Mouse (Mus musculus): ENCODE data around the gene Ctps.
"Not testable (repeated sequence)": the region's sequence is repeated elsewhere in the genome, so short reads cannot be mapped to it uniquely, and the experiment has no call there.

The Ctps gene

DNA sequence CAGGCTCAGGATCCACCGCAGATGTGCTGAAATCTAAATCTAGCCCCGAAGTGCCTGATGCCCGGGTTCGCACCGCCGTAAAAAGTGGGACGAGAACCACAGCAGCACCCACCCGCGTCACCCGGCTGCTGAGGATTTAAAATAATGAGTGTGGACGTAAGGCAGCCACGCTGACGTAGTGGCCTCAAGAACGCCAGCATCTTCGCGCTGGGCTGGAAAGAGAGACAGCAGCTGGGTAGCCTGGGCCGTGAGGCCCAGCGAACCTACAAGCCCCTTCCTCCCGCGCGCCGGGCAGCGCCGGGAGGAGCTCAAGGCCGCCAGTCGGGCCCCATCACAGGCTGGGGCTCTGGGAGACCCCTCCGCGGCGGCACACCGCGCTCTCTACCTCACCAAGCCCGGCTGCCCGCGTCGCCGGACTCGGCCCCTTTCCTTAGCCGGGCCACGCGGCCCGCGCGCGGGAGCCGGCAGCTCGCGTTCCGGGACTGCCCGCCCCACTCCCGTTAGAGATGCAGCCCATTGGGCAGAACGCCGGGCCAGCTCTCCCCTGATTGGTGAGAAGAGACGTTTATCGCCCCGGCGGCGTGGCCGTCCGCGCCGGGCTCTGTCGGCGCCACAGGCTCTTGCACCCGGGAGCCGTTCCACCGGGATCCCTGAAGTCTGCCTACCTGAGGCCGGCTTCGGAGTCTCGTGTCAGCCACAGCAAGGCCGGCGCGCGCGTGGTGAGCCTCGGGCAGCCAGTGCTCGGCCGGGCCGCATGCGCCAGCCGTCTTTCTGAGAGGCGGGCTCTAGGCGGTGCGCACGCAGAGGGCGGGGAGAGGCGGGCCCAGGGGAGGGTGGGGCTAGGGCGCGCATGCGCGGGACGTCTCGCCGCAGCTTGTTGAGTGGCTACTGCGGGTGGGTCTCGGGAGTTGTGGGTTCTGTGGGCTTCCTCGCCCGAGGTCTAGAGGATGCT, at the start of gene Ctps:
Gene Ctps (minus strand): TSS at position 791 of the 952 bp plus-strand sequence.
- peak; percentile 83 for DNase-seq (ENCODE audit: low read depth, low spot score)

DNA sequence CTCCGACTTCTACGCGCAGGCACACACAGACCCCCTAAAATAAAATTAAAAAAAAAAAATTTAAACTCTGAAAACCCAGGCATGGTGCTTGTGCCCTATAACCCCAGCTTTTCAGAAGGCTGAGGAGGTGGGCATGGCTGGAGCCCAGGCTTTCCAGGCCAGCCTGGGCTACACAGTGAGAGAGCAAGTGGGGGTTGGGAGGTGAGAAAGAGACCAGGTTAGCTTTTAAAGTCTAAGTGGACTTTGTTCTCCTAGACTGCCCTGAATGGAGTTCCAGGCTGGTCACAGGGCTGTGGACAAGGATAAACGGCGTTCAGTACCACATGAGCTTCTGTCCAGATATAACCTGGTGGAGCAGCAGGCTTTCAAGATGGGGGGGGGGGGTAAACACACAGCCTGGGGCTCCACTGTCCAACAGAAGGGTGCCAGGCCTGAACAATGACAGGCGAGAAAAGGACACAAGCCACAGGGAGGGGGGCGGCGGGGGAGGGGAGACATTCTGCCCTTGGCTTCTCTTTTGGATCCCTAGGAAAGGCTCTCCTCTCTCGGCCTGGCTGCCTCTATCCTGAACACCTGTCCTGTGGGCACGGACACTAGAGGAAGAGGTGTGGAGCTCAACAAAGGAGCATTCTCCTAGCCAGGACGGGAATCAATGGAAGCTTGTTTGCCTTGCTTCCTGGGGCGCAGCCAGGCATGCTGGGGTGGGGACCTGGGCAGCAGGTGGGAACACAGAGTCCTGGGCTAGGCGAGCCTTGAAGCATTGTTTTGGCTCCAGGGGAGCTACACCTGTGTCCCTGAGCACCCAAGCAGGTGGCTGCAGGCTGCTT, 46.3 kb upstream of the Ctps start:
- DNase-seq (ENCODE audit: low read depth, low spot score): no peak

DNA sequence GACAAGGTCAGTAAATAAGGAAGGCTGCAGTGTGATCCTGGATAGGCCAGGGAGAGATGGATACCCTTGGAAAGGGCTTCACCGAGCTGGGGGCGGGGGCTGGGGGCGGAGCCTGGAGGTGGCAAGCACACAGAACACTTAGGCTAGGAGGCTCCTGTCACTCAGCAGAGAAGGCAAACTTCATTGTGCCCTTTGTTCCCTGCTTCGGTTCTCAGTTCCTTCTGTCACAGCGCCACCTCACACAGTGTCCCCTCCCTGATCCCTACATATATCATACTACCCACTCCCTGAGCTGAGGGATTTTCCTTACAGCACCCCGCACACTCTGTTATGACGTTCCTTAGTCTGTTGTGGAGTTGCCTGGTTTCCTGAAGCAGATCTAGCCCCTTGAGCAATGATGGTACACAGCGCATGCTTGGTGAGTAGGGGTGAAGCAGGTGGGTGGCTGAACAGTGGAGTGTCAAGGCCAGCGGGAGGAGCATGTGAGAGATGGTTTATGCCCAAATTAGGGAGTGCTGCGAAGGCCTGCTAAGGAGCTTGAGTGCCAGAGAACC, 45.5 kb upstream of the Ctps start:
- no peak for DNase-seq (ENCODE audit: low read depth, low spot score)

DNA sequence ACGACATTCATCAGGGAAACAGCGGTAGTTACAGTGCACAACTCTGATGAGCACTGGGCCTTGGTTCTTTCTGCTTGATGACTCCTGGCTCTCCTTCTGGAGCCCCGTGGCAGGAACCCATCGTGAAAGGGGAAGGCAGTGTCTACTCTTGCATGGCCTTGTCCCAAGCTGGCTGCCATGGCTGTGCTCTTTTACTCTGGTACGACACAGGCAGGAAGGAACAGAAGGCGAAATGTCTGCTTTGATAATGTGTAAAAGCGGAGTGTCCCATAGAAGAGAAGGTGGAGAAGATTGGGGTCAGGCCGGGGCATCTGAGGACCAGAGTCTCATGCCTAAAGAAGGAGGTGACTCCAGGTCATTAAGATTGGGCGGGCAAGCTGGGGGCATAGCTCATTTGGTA, 44.6 kb upstream of the Ctps start:
- DNase-seq (ENCODE audit: low read depth, low spot score): no peak

DNA sequence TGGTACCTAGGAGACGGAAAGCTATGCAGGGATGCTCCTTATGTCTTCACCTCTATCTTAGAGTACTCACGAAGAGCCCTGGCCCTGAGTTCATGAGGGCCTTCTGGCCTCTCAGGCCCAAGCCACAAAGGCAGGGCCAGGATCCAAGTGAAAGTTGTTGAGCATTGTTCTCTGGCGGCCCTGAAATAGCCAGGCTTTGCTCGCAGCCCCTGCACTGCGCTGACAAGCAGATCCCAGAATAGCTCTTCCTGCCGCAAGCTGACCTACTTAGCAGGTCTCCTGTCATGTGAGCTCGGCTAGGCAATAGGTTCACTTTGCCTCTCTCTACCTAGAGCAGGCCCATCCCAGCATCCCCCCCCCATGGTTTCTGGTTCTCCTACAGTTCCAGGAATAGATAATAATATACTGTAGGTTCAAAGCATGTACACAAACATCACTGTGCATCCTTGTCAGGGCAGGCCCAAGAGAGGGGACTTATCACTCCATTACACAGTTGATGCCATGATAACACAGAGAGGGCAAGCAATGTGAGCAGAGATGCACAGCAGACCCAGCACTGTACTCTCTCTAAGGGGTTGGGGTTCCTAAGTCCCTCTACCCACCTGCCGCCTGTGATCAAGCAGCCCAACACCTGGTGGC, 43.7 kb upstream of the Ctps start:
- peak; percentile 78 for DNase-seq (ENCODE audit: low read depth, low spot score)

DNA sequence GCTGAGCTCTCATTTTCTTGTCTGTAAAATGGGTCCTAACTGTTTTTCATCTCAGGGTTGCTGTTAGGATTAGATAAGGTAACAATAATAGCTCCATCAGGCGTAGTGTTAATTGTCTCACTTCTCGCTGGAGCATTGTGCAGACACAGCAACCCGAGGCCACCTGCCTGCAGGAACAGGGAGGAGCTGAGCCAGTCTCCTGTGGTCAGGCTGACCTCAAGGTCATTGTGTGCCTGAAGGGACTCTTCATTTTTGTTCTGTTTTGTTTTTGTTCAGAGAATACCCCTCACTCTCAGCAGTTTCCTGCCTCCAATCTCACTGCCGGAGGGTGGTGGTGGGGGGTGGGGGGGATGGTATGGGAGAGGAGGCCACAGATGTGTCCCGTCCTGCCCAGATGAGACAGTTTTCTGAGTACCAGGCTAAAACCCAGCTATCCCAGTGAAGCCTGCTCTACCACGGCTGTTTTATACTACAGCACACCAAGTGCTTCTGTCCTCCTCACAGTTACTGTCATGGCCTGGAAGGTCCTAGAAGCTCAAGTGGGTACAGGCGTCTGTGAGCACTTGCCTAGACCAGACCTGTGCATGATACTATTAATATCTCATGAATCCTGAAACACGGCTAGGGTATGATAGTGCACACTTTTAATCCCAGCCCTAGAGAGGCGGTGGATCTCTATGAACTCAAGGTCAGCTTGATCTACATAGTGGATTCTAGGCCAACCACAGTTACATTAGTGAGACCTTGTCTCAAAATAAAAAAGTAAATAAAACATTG, 42.4 kb upstream of the Ctps start:
- DNase-seq (ENCODE audit: low read depth, low spot score): no peak

DNA sequence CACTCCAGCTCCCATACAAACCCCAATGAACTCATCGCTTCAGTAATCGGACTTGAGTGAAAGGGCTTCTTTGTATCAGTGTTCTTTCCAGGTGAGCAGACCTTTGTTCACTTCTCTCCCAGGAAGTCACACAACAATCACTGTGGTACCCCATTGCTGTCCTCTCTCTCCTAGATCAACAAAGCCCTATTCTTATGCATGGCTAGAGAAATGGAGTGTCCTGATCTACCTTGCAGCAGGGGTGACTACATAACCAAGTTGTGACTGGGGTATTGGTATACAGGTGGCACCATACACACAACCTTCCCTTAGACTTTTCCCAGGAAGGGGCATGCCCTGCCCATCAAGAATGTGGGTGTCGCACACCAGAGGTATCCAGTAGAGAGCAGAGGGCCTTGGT, 40.9 kb upstream of the Ctps start:
- no peak for DNase-seq (ENCODE audit: low read depth, low spot score)

DNA sequence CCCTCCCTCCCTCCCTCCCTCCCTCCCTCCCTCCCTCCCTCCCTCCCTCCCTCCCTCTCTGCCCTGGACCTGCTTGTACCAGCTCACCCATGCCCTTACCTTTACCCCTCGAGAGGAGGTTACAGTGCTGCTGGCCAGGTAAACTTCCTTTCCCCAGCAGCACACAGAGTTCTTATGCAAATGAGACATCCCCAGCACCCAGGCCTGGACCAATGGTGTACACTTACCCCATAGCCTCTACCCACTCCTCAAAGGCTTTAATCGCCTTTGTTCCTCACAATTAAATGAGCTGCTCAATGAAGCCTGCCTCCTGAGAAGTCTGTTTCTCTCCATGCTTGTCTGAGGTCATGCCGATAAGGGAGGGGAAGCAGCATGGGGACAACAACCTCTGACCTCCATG, 36.9 kb upstream of the Ctps start:
- no peak for DNase-seq (ENCODE audit: low read depth, low spot score)

DNA sequence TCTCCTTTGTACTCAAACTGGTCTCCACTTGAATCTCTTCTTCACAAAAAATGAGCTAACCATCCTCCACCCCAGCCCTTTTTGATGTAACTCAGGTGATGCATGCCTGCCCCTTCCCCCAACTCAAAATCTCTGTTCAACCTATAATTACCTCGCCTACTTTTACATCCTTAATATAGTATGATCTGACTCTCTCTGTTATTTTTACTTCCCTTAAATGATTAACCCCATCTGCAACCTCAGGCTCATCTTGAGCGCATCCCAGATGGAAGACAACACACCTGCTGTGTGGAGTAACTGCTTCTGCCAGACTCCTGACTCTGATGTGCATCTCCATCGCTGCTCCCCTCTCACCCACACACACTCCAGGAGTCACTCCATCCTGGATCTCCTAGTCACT, 32.6 kb upstream of the Ctps start:
- no peak for DNase-seq (ENCODE audit: low read depth, low spot score)

DNA sequence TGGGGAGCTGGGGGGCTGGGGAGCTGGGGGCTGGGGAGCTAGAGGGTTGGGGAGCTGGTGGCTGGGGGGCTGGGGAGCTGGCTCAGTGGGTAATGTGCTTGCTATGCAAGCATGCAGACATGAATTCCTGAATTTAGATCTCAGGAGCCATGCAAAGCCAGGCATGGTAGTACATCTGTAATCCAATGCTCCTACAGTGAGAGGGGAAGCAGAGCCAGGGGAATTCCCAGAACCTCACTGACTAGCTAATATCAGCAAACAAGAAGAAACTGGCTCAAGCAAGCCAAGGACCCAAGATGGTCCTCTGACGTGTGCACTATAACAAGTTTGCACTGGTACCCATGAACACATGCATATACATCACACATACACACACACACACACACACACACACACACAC, 31.7 kb upstream of the Ctps start:
- DNase-seq (ENCODE audit: low read depth, low spot score): no peak

DNA sequence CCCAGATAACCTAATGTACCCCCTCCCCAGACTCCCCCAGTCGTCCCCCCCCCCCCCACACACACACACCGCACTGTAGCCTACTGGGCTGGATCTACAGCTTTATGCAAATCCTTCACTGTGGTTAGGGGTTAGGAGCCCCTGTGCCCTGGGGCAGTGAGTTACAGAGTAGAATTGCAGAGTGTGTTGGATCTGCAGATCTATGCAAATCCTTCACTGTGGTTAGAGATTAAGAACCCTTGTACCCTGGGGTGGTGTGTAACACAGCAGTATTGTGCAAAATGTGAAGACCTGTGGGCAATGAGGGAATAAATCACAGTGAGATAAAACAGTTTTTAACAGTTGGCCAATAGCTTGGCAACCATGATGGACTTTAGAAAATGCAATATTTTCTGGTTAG, 28.8 kb upstream of the Ctps start:
- no peak for DNase-seq (ENCODE audit: low read depth, low spot score)

DNA sequence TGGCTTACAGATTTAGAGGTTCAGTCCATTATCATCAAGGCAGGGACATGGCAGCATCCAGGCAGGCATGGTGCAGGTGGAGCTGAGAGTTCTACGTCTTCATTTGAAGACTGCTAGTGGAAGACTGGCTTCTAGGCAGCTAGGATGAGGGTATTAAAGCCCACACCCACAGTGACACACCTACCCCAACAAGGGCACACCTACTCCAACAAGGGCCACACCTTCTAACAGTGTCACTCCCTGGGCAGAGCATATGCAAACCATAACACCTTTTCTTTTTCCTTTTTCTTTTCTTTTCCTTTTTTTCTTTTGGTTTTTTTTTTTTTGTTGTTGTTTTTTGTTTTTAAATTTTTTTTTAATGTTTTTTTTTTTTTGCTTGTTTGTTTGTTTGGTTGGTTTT, 26.1 kb upstream of the Ctps start:
- not testable (repeated sequence) for DNase-seq (ENCODE audit: low read depth, low spot score)

DNA sequence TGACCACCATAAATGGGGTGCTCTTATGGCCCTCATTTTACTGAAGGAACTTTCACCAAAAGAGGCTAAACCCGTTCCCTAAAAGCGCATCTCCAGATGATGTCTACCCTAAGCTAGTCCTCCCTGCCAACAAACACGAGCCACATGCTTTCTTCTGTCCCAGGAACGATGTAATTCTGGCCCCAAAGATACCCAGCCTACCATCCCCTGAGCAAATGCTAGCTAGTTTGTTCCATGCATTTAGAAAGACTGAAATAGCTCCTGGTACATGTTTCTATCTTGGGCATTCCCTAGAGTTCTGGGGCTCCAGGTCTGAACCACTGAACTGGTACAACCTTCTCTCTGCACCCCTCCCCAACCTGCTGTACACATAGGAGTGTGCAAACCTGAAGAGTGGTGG, 20.9 kb upstream of the Ctps start:
- DNase-seq (ENCODE audit: low read depth, low spot score): no peak

DNA sequence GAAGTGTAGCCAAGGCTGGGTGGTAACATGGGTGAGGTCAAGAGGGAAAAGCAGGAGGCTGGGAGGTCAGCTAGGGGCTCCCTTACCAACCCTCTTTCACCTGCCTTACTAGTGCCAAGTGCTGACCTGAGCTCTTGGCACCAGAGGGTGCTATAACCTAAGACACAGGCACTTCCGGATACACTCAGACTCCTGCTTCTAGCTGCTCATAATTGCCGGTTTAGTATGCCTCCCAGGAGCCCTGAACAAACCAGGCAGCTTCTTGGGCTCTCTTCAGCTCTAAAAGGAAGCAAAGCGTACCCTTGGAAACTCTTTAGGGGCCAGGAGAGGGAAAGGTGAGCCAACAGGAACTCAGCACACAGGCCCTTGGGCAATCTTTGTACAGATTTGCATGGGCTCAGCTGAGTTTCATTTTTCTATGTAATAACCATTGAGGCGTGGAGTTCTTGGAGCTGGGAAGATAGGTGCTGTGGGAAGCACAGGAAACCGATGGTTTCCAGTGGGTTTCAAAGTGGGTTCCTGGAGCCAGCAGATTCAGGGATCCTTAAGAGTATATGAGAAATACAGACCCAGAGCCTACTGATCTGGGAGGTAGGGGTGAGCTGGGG, 19.8 kb upstream of the Ctps start:
- peak; percentile 72 for DNase-seq (ENCODE audit: low read depth, low spot score)

DNA sequence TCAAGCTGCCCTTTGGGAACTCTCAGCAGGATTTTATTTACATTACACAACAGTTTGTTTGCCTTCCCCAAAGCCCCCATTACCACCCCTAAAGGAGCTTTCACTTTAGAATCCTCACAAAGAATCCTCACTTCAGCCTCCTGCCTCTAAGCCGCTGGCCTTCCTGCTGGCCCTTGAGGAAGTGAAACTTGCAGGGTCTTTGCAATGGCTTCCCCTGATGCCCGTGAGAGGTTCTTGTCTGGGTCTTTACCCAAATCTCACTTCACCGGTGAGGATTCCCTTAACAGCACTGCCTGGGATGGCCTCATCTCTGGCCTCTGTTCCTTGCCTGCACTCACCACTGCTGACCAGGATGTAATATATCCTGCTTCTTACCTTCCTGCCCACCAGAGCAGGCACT, 19.0 kb upstream of the Ctps start:
- DNase-seq (ENCODE audit: low read depth, low spot score): no peak

DNA sequence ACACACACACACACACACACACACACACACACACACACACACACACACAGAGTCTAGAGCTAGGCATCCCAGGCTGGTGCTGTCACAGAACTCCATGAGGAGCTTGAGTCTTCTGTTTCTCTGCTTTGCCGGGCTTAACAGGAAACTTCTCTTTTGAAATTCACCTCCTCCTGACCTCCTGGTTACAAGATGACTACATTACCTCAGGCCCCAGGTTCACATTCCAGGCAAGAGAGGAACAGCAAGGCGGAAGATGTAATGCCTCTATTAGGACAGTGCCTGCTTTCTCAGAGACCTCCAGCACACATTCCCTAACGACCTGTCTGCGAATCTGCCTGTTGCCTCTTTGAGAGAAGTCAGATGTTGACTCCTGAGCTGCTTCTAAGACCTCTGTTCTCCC, 18.4 kb upstream of the Ctps start, which contains the start of gene Gm8439:
Gene Gm8439 (plus strand): TSS at position 301 of the 400 bp plus-strand sequence.
- DNase-seq (ENCODE audit: low read depth, low spot score): no peak

DNA sequence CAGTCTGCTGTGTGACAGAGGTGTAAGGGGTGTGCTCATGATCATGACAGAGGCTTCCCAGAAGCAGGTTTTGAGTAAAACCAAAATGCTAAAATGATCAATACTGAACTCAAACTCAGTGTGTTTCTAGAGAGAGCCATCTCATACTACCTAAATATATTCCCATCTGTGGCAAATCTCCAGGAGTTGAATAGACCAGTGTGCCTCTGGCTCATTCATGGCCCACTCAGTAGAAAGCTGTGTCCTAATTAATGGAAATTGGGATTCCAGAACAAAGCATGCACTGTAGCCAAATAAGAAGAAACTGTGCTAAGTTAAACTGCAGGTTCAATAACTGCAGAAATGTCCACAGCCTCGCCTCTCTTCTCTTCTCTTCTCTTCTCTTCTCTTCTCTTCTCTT, 16.9 kb upstream of the Ctps start:
- DNase-seq (ENCODE audit: low read depth, low spot score): no peak

DNA sequence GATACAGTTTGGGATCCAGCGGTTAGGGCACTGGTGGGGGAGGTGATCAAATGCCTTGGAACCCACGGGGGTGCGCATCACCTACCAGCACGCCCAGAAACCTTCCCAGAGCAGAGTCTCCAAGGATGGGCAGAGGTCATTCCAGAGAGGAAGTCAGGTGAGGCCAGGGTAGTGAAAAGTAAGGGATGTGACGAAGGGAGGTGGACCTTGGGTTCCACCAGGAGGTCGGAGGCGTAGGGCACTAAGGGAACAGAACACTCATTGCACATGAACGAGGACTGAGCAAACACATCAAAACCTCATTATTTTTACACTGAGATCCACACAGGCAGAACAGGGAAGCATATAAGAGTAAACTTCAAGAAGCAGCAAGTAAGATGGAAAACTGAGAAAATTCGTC, 11.6 kb upstream of the Ctps start:
- no peak for DNase-seq (ENCODE audit: low read depth, low spot score)

DNA sequence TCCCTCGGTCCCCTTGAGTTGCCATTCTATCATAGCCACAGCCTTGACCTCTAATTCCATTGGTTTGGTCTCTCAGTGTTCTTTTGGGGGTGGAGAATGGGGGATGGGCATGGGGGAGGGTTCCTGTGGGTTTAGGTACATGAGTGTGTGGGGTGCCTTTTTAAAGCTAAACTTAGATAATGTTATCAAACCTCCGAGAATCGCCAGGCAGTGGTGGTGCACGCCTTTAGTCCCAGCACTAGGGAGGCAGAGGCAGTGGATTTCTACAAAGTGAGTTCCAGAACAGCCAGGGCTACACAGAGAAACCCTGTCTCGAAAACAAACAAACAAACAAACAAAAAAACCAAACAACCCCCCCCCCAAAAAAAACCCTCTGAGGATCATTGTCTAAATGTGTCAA, 10.8 kb upstream of the Ctps start:
- DNase-seq (ENCODE audit: low read depth, low spot score): no peak

DNA sequence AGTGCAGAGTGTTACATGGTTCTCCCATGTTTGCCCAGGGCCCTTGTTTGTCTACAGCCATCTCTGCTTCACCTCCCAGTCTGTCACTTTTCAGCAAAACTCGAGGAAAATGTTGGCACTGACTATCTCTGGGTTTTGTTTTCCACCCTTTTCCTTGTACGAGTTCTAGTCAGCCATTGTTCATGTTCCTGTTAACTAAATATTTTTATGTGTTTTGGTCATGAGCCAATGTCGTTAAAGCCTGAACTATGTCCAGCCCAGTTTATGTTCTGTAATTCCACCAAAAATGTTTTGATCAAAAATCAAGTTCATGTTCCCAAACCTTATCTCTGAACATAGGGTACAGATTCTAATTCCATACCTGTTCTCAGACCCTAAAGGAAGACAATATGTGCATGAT, 1.6 kb upstream of the Ctps start:
- no peak for DNase-seq (ENCODE audit: low read depth, low spot score)

DNA sequence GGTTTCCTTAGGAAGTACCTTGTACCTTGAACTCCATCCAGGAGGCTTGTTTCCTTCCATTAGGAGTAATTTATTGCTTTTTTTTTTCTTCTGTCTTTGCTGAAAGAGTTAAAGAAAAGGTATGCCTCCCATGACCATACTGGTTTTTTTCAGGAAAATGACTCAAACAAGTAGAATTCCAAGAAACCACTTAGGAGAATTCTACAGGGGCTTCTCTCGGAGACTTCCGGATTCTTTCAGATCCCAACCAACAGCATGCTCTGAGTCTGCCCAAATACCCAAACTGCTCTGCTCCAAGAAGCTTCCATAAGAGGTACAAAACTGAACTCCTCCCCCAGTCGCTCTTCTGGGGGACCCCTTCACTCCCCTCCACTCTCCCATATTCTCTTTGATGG, 991 bp upstream of the Ctps start:
- no peak for DNase-seq (ENCODE audit: low read depth, low spot score)

All from retina, adult 2 months (tissue).